Mouse (Mus musculus) megakaryocyte, embryonic 14.5 days (primary cell): Measurements from ENCODE around the gene Pea15a.

Source experiments
- FLI1 ChIP-seq: IDR thresholded peaks from 2 replicates; pipeline ENCODE4 v1.6.1; 2012; ENCODE audit warnings: low read length, inconsistent platforms, mixed read lengths
- GATA1 ChIP-seq: IDR thresholded peaks from 3 replicates; pipeline ENCODE4 v1.6.1; 2012; ENCODE audit warnings: mixed read lengths, low read length, inconsistent platforms, borderline replicate concordance

DNA sequence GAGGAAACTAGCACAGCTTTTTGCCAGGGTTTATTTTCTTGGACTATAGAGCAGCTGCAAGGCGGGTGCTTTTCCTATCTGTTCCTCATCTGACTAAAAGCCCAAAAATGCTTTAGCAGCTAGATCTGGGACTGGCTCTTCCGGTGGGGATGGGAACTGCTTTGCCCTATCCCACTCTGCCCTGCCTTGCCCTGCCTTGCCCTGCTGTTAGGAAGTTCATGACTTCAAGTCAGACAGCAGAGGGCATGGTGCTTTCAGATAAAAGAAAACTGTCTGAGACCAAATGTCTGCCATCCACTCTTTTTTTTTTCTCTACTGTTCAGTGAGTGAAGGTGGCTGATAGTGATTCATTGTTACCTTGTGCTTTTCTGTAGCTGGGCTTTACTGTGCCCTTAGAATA is 15.0 kb downstream of the Pea15a start:
- TF ChIP-seq GATA1 = no peak
- TF ChIP-seq FLI1 = no peak
